Mouse (Mus musculus) embryonic fibroblast, embryonic 13.5 days (primary cell): Measurements from ENCODE around the gene Dst. TPM values are rescaled to one million over a fixed set of nuclear protein-coding genes. Genes with fewer than 3 reads are reported as not detected.

Source experiments
- H3K27ac ChIP-seq: 2 replicates; pipeline ENCODE4 v1.5.1; 2012; ENCODE audit warnings: low read length, control low read depth, inconsistent platforms; ENCODE audit not compliant: insufficient read depth
- H3K4me1 ChIP-seq: 2 replicates; pipeline ENCODE4 v1.6.1; 2011; ENCODE audit warnings: low read length; ENCODE audit not compliant: control insufficient read depth, insufficient read depth
- H3K4me3 ChIP-seq: 2 replicates; pipeline ENCODE4 v1.5.1; 2011; ENCODE audit warnings: mild to moderate bottlenecking, control low read depth, low read length; ENCODE audit not compliant: insufficient read depth
- CTCF ChIP-seq: IDR thresholded peaks from 2 replicates; pipeline ENCODE4 v1.5.1; 2011; ENCODE audit warnings: mild to moderate bottlenecking, control low read depth, low read length, moderate library complexity, borderline replicate concordance; ENCODE audit not compliant: insufficient read depth
- POLR2A ChIP-seq: IDR thresholded peaks from 2 replicates; pipeline ENCODE4 v1.6.1; 2011; ENCODE audit warnings: low read depth, mild to moderate bottlenecking, control low read depth, low read length, moderate library complexity
- polyA plus RNA-seq: library from polyadenylated mRNA; stranded (reverse); fragments of >200 nt; gene quantifications from 2 replicates; pipeline ENCODE4 v1.2.4, GENCODE M21; 2011; ENCODE audit warnings: low read depth; ENCODE audit not compliant: missing spikeins, insufficient read length

The Dst gene
- polyA plus RNA-seq, 1 experiment, result 101 TPM

- TF ChIP-seq POLR2A, result no peak
- no peak for TF ChIP-seq CTCF
- Histone ChIP-seq H3K27ac (no peak overlapping the region), H3K4me1 (peaks cover 6% of the 10 kb centered on the region), H3K4me3 (peak overlapping the region; percentile 17; the same call in 1 of the 2 replicates)
Measured at GRCm38 (mm10) chr1:34013490-34013889, 105.5 kb downstream of the Dst start.

GRCm38 (mm10) chr1:34016780-34017179 is 108.8 kb downstream of the Dst start:
- TF ChIP-seq CTCF (no peak), POLR2A (no peak)
- Histone ChIP-seq H3K4me1 (peaks cover 14% of the 10 kb centered on the region), H3K27ac (no peak overlapping the region), H3K4me3 (no peak overlapping the region)

- Histone ChIP-seq H3K27ac (no peak overlapping the region), H3K4me1 (peaks cover 15% of the 10 kb centered on the region), H3K4me3 (no peak overlapping the region)
- TF ChIP-seq CTCF (no peak), POLR2A (no peak)
Measured at GRCm38 (mm10) chr1:34017323-34017722, 109.3 kb downstream of the Dst start.

- Histone ChIP-seq H3K4me1 (peaks cover 9% of the 10 kb centered on the region), H3K4me3 (no peak overlapping the region), H3K27ac (no peak overlapping the region)
- TF ChIP-seq POLR2A, result no peak
- TF ChIP-seq CTCF, result no peak
Measured at GRCm38 (mm10) chr1:34020599-34020998, 112.6 kb downstream of the Dst start.

GRCm38 (mm10) chr1:34021574-34021973 is 113.5 kb downstream of the Dst start:
- Histone ChIP-seq H3K4me3 (no peak overlapping the region), H3K27ac (0 out of 2 replicates have a peak overlapping the region, but pooled peaks have one; percentile 35), H3K4me1 (peaks cover 9% of the 10 kb centered on the region)
- TF ChIP-seq CTCF, result no peak
- TF ChIP-seq POLR2A, result no peak

- Histone ChIP-seq H3K27ac (no peak overlapping the region), H3K4me3 (no peak overlapping the region), H3K4me1 (peaks cover 15% of the 10 kb centered on the region)
- no peak for TF ChIP-seq POLR2A
- TF ChIP-seq CTCF, result no peak
Measured at GRCm38 (mm10) chr1:34023154-34023553, 115.1 kb downstream of the Dst start.

- no peak overlapping the region for H3K27ac ChIP-seq
- TF ChIP-seq CTCF (no peak), POLR2A (no peak)
- peaks cover 15% of the 10 kb centered on the region for H3K4me1 ChIP-seq
- H3K4me3 ChIP-seq, result no peak overlapping the region
Measured at GRCm38 (mm10) chr1:34025879-34026278, 117.9 kb downstream of the Dst start.

- no peak overlapping the region for H3K27ac ChIP-seq
- TF ChIP-seq POLR2A, result no peak
- no peak for TF ChIP-seq CTCF
- H3K4me3 ChIP-seq, result no peak overlapping the region
- peaks cover 15% of the 10 kb centered on the region for H3K4me1 ChIP-seq
Measured at GRCm38 (mm10) chr1:34028722-34029121, 120.7 kb downstream of the Dst start.

GRCm38 (mm10) chr1:34030330-34031021 is 122.5 kb downstream of the Dst start:
- Histone ChIP-seq H3K4me3 (no peak overlapping the region), H3K27ac (no peak overlapping the region), H3K4me1 (peaks cover 20% of the 10 kb centered on the region)
- TF ChIP-seq CTCF (no peak), POLR2A (no peak)

- peaks cover 16% of the 10 kb centered on the region for H3K4me1 ChIP-seq
- H3K27ac ChIP-seq, result no peak overlapping the region
- H3K4me3 ChIP-seq, result no peak overlapping the region
- TF ChIP-seq POLR2A (no peak), CTCF (no peak)
Measured at GRCm38 (mm10) chr1:34033052-34033451, 125.0 kb downstream of the Dst start.
